In the genomic region with DNA sequence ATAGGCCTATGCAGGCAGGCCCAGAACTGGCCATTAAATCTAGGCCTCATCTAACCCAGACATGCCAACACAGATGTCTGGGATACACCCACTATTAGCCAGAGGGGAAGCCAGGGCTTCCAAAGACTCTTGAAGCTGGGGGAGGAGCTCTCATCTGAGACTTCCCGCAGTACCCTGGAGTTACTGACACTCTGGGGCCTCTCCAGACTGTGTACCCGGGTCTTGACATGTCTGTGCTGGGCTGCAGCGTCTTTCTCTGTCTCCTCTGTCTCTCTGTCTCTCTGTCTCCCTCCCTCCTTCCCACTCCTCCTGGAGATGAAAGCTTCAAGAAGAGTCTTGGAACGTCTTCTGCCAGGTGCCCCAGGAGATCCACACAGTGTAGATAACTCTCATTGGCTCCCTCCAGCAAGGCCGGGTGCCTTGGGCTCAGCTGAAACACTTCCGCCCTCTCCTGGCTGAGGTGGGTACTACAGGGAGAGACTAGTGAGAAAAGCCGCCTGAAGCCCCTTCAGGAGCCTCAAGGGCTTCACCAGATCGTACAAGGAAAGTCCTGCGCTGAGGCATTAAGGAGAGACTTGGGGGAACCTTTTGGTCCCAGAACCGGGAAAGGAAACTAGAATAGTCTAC, we compare ENCODE assay signal across 9 mouse cellular contexts. TPM values are rescaled to one million over a fixed set of nuclear protein-coding genes. Genes with fewer than 3 reads are reported as not detected.
DNase-seq lines count a peak whose midpoint lies in the region; ATAC-seq and TF ChIP-seq lines count a peak whose summit lies in the region.
"Had no signal": no experiment of that assay in that cellular context is flagged by ENCODE, and none has a peak within 500 bp of the region (broad histone marks: within the 10 kb centered on the region; RNA-seq: fewer than 3 reads in every experiment).

No protein-coding gene starts in this region.

- no peak for TF ChIP-seq POLR2A in MEL (IDR thresholded peaks at IDR 0.05; ENCODE audit: control insufficient read depth in 1 of 2, insufficient read depth in 1 of 2, low read depth in 1 of 2, low read length in 2 of 2, poor library complexity in 1 of 2)
- TF ChIP-seq POLR2A in brain, embryonic 14.5 days (IDR thresholded peaks at IDR 0.05; ENCODE audit: borderline replicate concordance, extremely low read depth, insufficient read depth, insufficient read length, poor library complexity, severe bottlenecking) = no peak

- H3K9ac ChIP-seq in MEL (ENCODE audit: control insufficient read depth, low read depth, low read length, poor library complexity, severe bottlenecking) = no peak overlapping the region
- H3K9ac ChIP-seq in forebrain, embryonic 11.5 days (ENCODE audit: low read length) = no peak overlapping the region

- WGBS in forebrain, embryonic 11.5 days = 20% methylated on average over 10 of the region's 10 CpGs

- no peak overlapping the region for H3K27ac ChIP-seq in MEL (ENCODE audit: control insufficient read depth, low read depth, low read length)
- H3K27ac ChIP-seq in forebrain, embryonic 11.5 days (ENCODE audit: low read depth, low read length) = no peak overlapping the region

- no peaks in the 10 kb centered on the region for H3K79me2 ChIP-seq in MEL (ENCODE audit: control insufficient read depth, insufficient read depth, low read length, poor library complexity)

- no peak for TF ChIP-seq EP300 in MEL (IDR thresholded peaks at IDR 0.05; ENCODE audit: low read depth in 1 of 2, low read length in 2 of 2)

- peaks cover 0 to 7% of the 10 kb centered on the region in 2 experiments; a peak in 1 of 4 replicates for H3K27me3 ChIP-seq in MEL (ENCODE audit: control insufficient read depth in 1 of 2, insufficient read depth in 2 of 2, low read length in 2 of 2)
- no peaks in the 10 kb centered on the region for H3K27me3 ChIP-seq in forebrain, embryonic 11.5 days (ENCODE audit: control insufficient read depth, insufficient read depth, low read length)

- TF ChIP-seq CTCF in MEL (IDR thresholded peaks at IDR 0.05 in 2 of 3, conservative IDR thresholded peaks at IDR 0.05 in 1 of 3; ENCODE audit: control insufficient read depth in 1 of 3, insufficient read depth in 1 of 3, low read depth in 2 of 3, low read length in 3 of 3, poor library complexity in 1 of 3, severe bottlenecking in 1 of 3) = peak; percentile 82 to 83 (median 83)
- TF ChIP-seq CTCF in brain, embryonic 14.5 days (IDR thresholded peaks at IDR 0.05; ENCODE audit: borderline replicate concordance, extremely low read depth, insufficient read depth, insufficient read length) = peak; percentile 93

- no peak overlapping the region for H3K4me2 ChIP-seq in forebrain, embryonic 11.5 days (ENCODE audit: low read depth, low read length, severe bottlenecking)

- no peaks in the 10 kb centered on the region for H3K9me3 ChIP-seq in MEL (replicated peaks; ENCODE audit: insufficient read depth, low read length)
- H3K9me3 ChIP-seq in forebrain, embryonic 11.5 days (ENCODE audit: control insufficient read depth, low read length) = no peaks in the 10 kb centered on the region
- H3K9me3 ChIP-seq: megakaryocyte, embryonic 14.5 days had no signal

- H3K36me3 ChIP-seq in MEL (ENCODE audit: control insufficient read depth in 1 of 2, insufficient read depth in 2 of 2, low read length in 2 of 2) = no peaks in the 10 kb centered on the region
- H3K36me3 ChIP-seq in forebrain, embryonic 11.5 days (ENCODE audit: control insufficient read depth, insufficient read depth, low read length) = no peaks in the 10 kb centered on the region

- no peak overlapping the region for H3K4me3 ChIP-seq in MEL (ENCODE audit: control insufficient read depth in 1 of 2, insufficient read depth in 1 of 2, low read depth in 2 of 2, low read length in 2 of 2)
- no peak overlapping the region for H3K4me3 ChIP-seq in forebrain, embryonic 11.5 days (ENCODE audit: low read depth, low read length)

- DNase-seq in MEL (ENCODE audit: low read depth, low spot score) = peak; percentile 72
- DNase-seq in brain, embryonic 14.5 days (ENCODE audit: low read depth) = peak; percentile 85
- peak; percentile 92 for DNase-seq in forebrain, embryonic 11.5 days (ENCODE audit: low spot score)
- peak; percentile 85 to 89 for DNase-seq in layer of hippocampus, postnatal 14 days (ENCODE audit: low spot score in 2 of 2)
- peak; percentile 70 for DNase-seq in lung, postnatal 25 days (ENCODE audit: low spot score)
- DNase-seq in right cerebral cortex, postnatal 10 days (ENCODE audit: low spot score in 2 of 2) = peak; percentile 86 to 91
- peak; percentile 71 for DNase-seq in urinary bladder, postnatal 10 days (ENCODE audit: low spot score)

- no peaks in the 10 kb centered on the region for H3K4me1 ChIP-seq in MEL (ENCODE audit: control insufficient read depth in 1 of 2, insufficient read depth in 2 of 2, low read length in 2 of 2)
- H3K4me1 ChIP-seq in forebrain, embryonic 11.5 days (replicated peaks; ENCODE audit: control insufficient read depth, insufficient read depth, low read length) = no peaks in the 10 kb centered on the region

- TF ChIP-seq RAD21 in MEL (IDR thresholded peaks at IDR 0.05; ENCODE audit: low read depth, low read length) = peak; percentile 70

- ATAC-seq in forebrain, embryonic 11.5 days (replicated peaks; ENCODE audit: low FRiP score) = peak; percentile 47; the same call in 1 of the 2 replicates
- peak; percentile 44 to 55; a peak in 3 of 4 replicates for ATAC-seq in hematopoietic stem cell, adult 5-6 weeks (replicated peaks in 1 of 2; ENCODE audit: insufficient read depth in 1 of 2, low FRiP score in 2 of 2, low TSS enrichment in 1 of 2, low read depth in 1 of 2, poor library complexity in 2 of 2, severe bottlenecking in 2 of 2)

TF ChIP-seq in MEL, 35 proteins besides CTCF, POLR2A, EP300 and RAD21:
- TF ChIP-seq SMC3 (IDR thresholded peaks at IDR 0.05; ENCODE audit: low read depth, low read length) (peak; percentile 71), MYB (IDR thresholded peaks at IDR 0.05; ENCODE audit: low read depth, low read length) (no peak)
TF ChIP-seq in MEL: peak in this region for 1.

RNA-seq across cellular contexts. Expression of a gene that starts 23.9 kb away (rescaled TPM):
- not detected in 2 replicates for total RNA-seq in MEL (2012; rRNA removed)
- polyA plus RNA-seq in MEL (2012; ENCODE audit: insufficient read depth in 1 of 2, insufficient read length in 2 of 2, low read depth in 1 of 2, low replicate concordance in 2 of 2, missing spikeins in 1 of 2) = not detected
- 2.1 and 2.7 TPM in 2 replicates for polyA plus RNA-seq in brain, embryonic 14.5 days (2012; rRNA removed)
- 4.7 and 6.1 TPM in 2 replicates for polyA plus RNA-seq in forebrain, embryonic 11.5 days (2014; fragmentation: Nextera tagmentation; extraction: Ambion mirVana)
- total RNA-seq in hematopoietic stem cell, adult 5-6 weeks (2017) = 6.9 and 8.9 TPM in 2 replicates
- 1 to 10 TPM in 1 of 2 experiments, under 1 TPM in 1; 0.94 to 2.0 TPM for total RNA-seq in layer of hippocampus, postnatal 14 days (2021)
